ENCODE assay signal across 42 mouse cellular contexts in genomic region chr1:132221627-132222026, GRCm38 (mm10). TPM values are rescaled to one million over a fixed set of nuclear protein-coding genes. Genes with fewer than 3 reads are reported as not detected.
A peak's percentile ranks its signal among the peaks of the same experiment; 100 is the strongest.
DNase-seq lines count a peak whose midpoint lies in the region; ATAC-seq and TF ChIP-seq lines count a peak whose summit lies in the region.
"Had no signal": no experiment of that assay in that cellular context is flagged by ENCODE, and none has a peak within 500 bp of the region (broad histone marks: within the 10 kb centered on the region; RNA-seq: fewer than 3 reads in every experiment).

No protein-coding gene starts in this region.

- TF ChIP-seq CTCF in midbrain, postnatal 0 days (IDR thresholded peaks at IDR 0.05), result no peak

- no peak for DNase-seq in forebrain, embryonic 10.5 days (ENCODE audit: extremely low spot score, low spot score)
- no peak for DNase-seq in hindbrain, embryonic 10.5 days (ENCODE audit: low spot score)
- DNase-seq in midbrain, postnatal 0 days (ENCODE audit: low spot score), result no peak
- DNase-seq in thymus, postnatal 10 days (ENCODE audit: low spot score in 2 of 2), result no peak
- DNase-seq in MN1 (ENCODE audit: low spot score), result no peak
- DNase-seq: adrenal gland, postnatal 10 days; cerebellum, adult 11 months; cerebellum, adult 9-11 months; gastrocnemius, postnatal 25 days; heart, adult 11 months; kidney, adult 9 months; kidney, postnatal 10 days; liver; lung, adult 2 months; lung, postnatal 10 days; right cerebral cortex, postnatal 4 days; thymus, adult 2 months; thymus, postnatal 4 days had no signal

- H3K36me3 ChIP-seq in forebrain, embryonic 13.5 days (ENCODE audit: poor library complexity, severe bottlenecking), result no peaks in the 10 kb centered on the region
- no peaks in the 10 kb centered on the region for H3K36me3 ChIP-seq in forebrain, embryonic 10.5 days (replicated peaks)
- no peaks in the 10 kb centered on the region for H3K36me3 ChIP-seq in hindbrain, embryonic 15.5 days
- H3K36me3 ChIP-seq in hindbrain, embryonic 10.5 days, result no peaks in the 10 kb centered on the region
- no peaks in the 10 kb centered on the region for H3K36me3 ChIP-seq in midbrain, embryonic 12.5 days
- H3K36me3 ChIP-seq in midbrain, postnatal 0 days (ENCODE audit: insufficient read depth, low read length), result no peaks in the 10 kb centered on the region
- H3K36me3 ChIP-seq: G1E; heart, embryonic 10.5 days; heart, embryonic 15.5 days; neural tube, embryonic 12.5 days had no signal

- H3K9ac ChIP-seq in forebrain, embryonic 13.5 days, result no peak overlapping the region
- H3K9ac ChIP-seq in hindbrain, embryonic 15.5 days, result no peak overlapping the region
- no peak overlapping the region for H3K9ac ChIP-seq in midbrain, embryonic 12.5 days (replicated peaks)
- no peak overlapping the region for H3K9ac ChIP-seq in midbrain, postnatal 0 days (replicated peaks; ENCODE audit: low read length, poor library complexity, severe bottlenecking)
- H3K9ac ChIP-seq: heart, embryonic 15.5 days; liver, embryonic 14.5 days; neural tube, embryonic 12.5 days had no signal

- H3K4me1 ChIP-seq in forebrain, embryonic 13.5 days, result peaks cover 31% of the 10 kb centered on the region
- peaks cover 17% of the 10 kb centered on the region for H3K4me1 ChIP-seq in forebrain, embryonic 10.5 days
- peaks cover 22% of the 10 kb centered on the region for H3K4me1 ChIP-seq in hindbrain, embryonic 15.5 days (replicated peaks)
- peaks cover 32% of the 10 kb centered on the region for H3K4me1 ChIP-seq in hindbrain, embryonic 10.5 days (replicated peaks)
- H3K4me1 ChIP-seq in midbrain, embryonic 12.5 days, result peaks cover 30% of the 10 kb centered on the region
- peaks cover 15% of the 10 kb centered on the region for H3K4me1 ChIP-seq in midbrain, postnatal 0 days (ENCODE audit: insufficient read depth, low read length)
- H3K4me1 ChIP-seq: heart, embryonic 15.5 days had no signal

- peaks cover 7% of the 10 kb centered on the region; the same call in 1 of the 2 replicates for H3K27me3 ChIP-seq in forebrain, embryonic 13.5 days
- peaks cover 21% of the 10 kb centered on the region for H3K27me3 ChIP-seq in forebrain, embryonic 10.5 days (ENCODE audit: poor library complexity, severe bottlenecking)
- H3K27me3 ChIP-seq in hindbrain, embryonic 15.5 days, result no peaks in the 10 kb centered on the region
- H3K27me3 ChIP-seq in hindbrain, embryonic 10.5 days (ENCODE audit: insufficient read depth, poor library complexity, severe bottlenecking), result peaks cover 15% of the 10 kb centered on the region
- H3K27me3 ChIP-seq in midbrain, embryonic 12.5 days, result peaks cover 6% of the 10 kb centered on the region; the same call in 1 of the 2 replicates
- H3K27me3 ChIP-seq in midbrain, postnatal 0 days (ENCODE audit: insufficient read depth, low read length), result no peaks in the 10 kb centered on the region
- H3K27me3 ChIP-seq: neural tube, embryonic 12.5 days; Patski had no signal

- WGBS in forebrain, embryonic 13.5 days, result 34% methylated on average over 2 of the region's 2 CpGs
- WGBS in forebrain, embryonic 10.5 days, result 47% methylated on average over 2 of the region's 2 CpGs
- 17% methylated on average over 2 of the region's 2 CpGs for WGBS in hindbrain, embryonic 15.5 days
- 37% methylated on average over 2 of the region's 2 CpGs for WGBS in hindbrain, embryonic 10.5 days
- WGBS in midbrain, embryonic 12.5 days, result 32% methylated on average over 2 of the region's 2 CpGs
- WGBS in midbrain, postnatal 0 days, result 21% methylated on average over 2 of the region's 2 CpGs

- H3K4me2 ChIP-seq in forebrain, embryonic 13.5 days, result no peak overlapping the region
- no peak overlapping the region for H3K4me2 ChIP-seq in hindbrain, embryonic 15.5 days
- H3K4me2 ChIP-seq in midbrain, embryonic 12.5 days (replicated peaks), result no peak overlapping the region
- no peak overlapping the region for H3K4me2 ChIP-seq in midbrain, postnatal 0 days (ENCODE audit: low read depth, low read length, poor library complexity, severe bottlenecking)
- H3K4me2 ChIP-seq: heart, embryonic 15.5 days; neural tube, embryonic 12.5 days had no signal

- ATAC-seq in forebrain, embryonic 13.5 days, result no peak
- no peak for ATAC-seq in hindbrain, embryonic 15.5 days (ENCODE audit: low FRiP score, low read depth)
- ATAC-seq in midbrain, embryonic 12.5 days (ENCODE audit: low FRiP score, low read depth), result no peak
- no peak for ATAC-seq in midbrain, postnatal 0 days (ENCODE audit: low FRiP score)
- ATAC-seq: intestine, postnatal 0 days; Patski had no signal

- no peaks in the 10 kb centered on the region for H3K9me3 ChIP-seq in forebrain, embryonic 13.5 days (replicated peaks)
- H3K9me3 ChIP-seq in forebrain, embryonic 10.5 days, result no peaks in the 10 kb centered on the region
- no peaks in the 10 kb centered on the region for H3K9me3 ChIP-seq in hindbrain, embryonic 15.5 days
- 0 out of 2 replicates have a peak, but pooled peaks cover 3% of the 10 kb centered on the region for H3K9me3 ChIP-seq in hindbrain, embryonic 10.5 days
- no peaks in the 10 kb centered on the region for H3K9me3 ChIP-seq in midbrain, embryonic 12.5 days
- no peaks in the 10 kb centered on the region for H3K9me3 ChIP-seq in midbrain, postnatal 0 days (ENCODE audit: low read length)
- H3K9me3 ChIP-seq: heart, embryonic 10.5 days; heart, embryonic 15.5 days; neural tube, embryonic 12.5 days had no signal

- H3K27ac ChIP-seq in forebrain, embryonic 13.5 days, result peak overlapping the region; percentile 67
- no peak overlapping the region for H3K27ac ChIP-seq in forebrain, embryonic 10.5 days
- H3K27ac ChIP-seq in hindbrain, embryonic 15.5 days (replicated peaks), result peak overlapping the region; percentile 64
- H3K27ac ChIP-seq in hindbrain, embryonic 10.5 days, result no peak overlapping the region; the same call in 1 of the 2 replicates
- peak overlapping the region; percentile 69 for H3K27ac ChIP-seq in midbrain, embryonic 12.5 days (replicated peaks)
- peak overlapping the region; percentile 69 for H3K27ac ChIP-seq in midbrain, postnatal 0 days (ENCODE audit: low read depth, low read length)
- H3K27ac ChIP-seq: heart, embryonic 10.5 days; heart, embryonic 15.5 days; liver, embryonic 14.5 days; macrophage; neural tube, embryonic 12.5 days had no signal

- no peak overlapping the region for H3K4me3 ChIP-seq in forebrain, embryonic 13.5 days
- H3K4me3 ChIP-seq in forebrain, embryonic 10.5 days, result no peak overlapping the region
- no peak overlapping the region for H3K4me3 ChIP-seq in hindbrain, embryonic 15.5 days
- no peak overlapping the region for H3K4me3 ChIP-seq in hindbrain, embryonic 10.5 days
- no peak overlapping the region for H3K4me3 ChIP-seq in midbrain, embryonic 12.5 days
- no peak overlapping the region for H3K4me3 ChIP-seq in midbrain, postnatal 0 days (ENCODE audit: low read depth, low read length)
- H3K4me3 ChIP-seq: erythroblast, embryonic 14.5 days; heart, embryonic 10.5 days; heart, embryonic 15.5 days; neural tube, embryonic 12.5 days had no signal

RNA-seq across cellular contexts. Expression of gene Gm10188, which starts 7.9 kb away (rescaled TPM):
- 1.0 and 1.1 TPM in 2 replicates for polyA plus RNA-seq in forebrain, embryonic 13.5 days (2015; fragmentation: Nextera tagmentation; extraction: Ambion mirVana)
- not detected in 2 replicates for polyA plus RNA-seq in forebrain, embryonic 10.5 days (2016; fragmentation: Nextera tagmentation; extraction: Ambion mirVana)
- polyA plus RNA-seq in hindbrain, embryonic 15.5 days (2015; fragmentation: Nextera tagmentation; extraction: Ambion mirVana), result 0.25 and 0.68 TPM in 2 replicates
- 0.24 and 0.31 TPM in 2 replicates for polyA plus RNA-seq in hindbrain, embryonic 10.5 days (2016; fragmentation: Nextera tagmentation; extraction: Ambion mirVana)
- 0.96 TPM in 1 of 2 replicates, not detected in the other for polyA plus RNA-seq in midbrain, embryonic 12.5 days (2016; fragmentation: Nextera tagmentation; extraction: Ambion mirVana)
- not detected in 2 replicates for total RNA-seq in midbrain, postnatal 0 days (2014; rRNA removed)
- 0.22 TPM in 1 of 2 replicates, not detected in the other for polyA plus RNA-seq in midbrain, postnatal 0 days (2015; fragmentation: Nextera tagmentation; extraction: Ambion mirVana)
- total RNA-seq: adrenal gland, postnatal 10 days; common myeloid progenitor, adult 5-6 weeks; G1E; gastrocnemius, adult 18-20 months; gastrocnemius, postnatal 25 days; heart, postnatal 25 days; layer of hippocampus, adult 18-20 months; layer of hippocampus, postnatal 10 days; left cerebral cortex, adult 18-20 months; left cerebral cortex, postnatal 14 days; megakaryocyte-erythroid progenitor cell, adult 5-6 weeks had no signal
- polyA plus RNA-seq: embryonic facial prominence, embryonic 14.5 days; erythroblast, embryonic 14.5 days; frontal cortex, adult 2 months; G1E; heart, embryonic 10.5 days; heart, embryonic 15.5 days; intestine, postnatal 0 days; limb, embryonic 11.5 days; liver, embryonic 14.5 days; lung, adult 2 months; macrophage; spleen, adult 2 months; thymus, adult 2 months had no signal

RNA-seq across cellular contexts. Expression of gene AC124108.1, which starts 30.4 kb away (rescaled TPM):
- 3.4 and 3.9 TPM in 2 replicates for polyA plus RNA-seq in forebrain, embryonic 13.5 days (2015; fragmentation: Nextera tagmentation; extraction: Ambion mirVana)
- 1.8 and 3.3 TPM in 2 replicates for polyA plus RNA-seq in forebrain, embryonic 10.5 days (2016; fragmentation: Nextera tagmentation; extraction: Ambion mirVana)
- 2.7 and 2.8 TPM in 2 replicates for polyA plus RNA-seq in hindbrain, embryonic 15.5 days (2015; fragmentation: Nextera tagmentation; extraction: Ambion mirVana)
- 1.6 and 2.8 TPM in 2 replicates for polyA plus RNA-seq in hindbrain, embryonic 10.5 days (2016; fragmentation: Nextera tagmentation; extraction: Ambion mirVana)
- polyA plus RNA-seq in midbrain, embryonic 12.5 days (2016; fragmentation: Nextera tagmentation; extraction: Ambion mirVana), result 6.1 and 7.9 TPM in 2 replicates
- total RNA-seq in midbrain, postnatal 0 days (2014; rRNA removed), result 3.9 and 6.9 TPM in 2 replicates
- polyA plus RNA-seq in midbrain, postnatal 0 days (2015; fragmentation: Nextera tagmentation; extraction: Ambion mirVana), result 0.50 and 0.54 TPM in 2 replicates
- total RNA-seq: common myeloid progenitor, adult 5-6 weeks; gastrocnemius, adult 18-20 months; gastrocnemius, postnatal 25 days; heart, postnatal 25 days; megakaryocyte-erythroid progenitor cell, adult 5-6 weeks had no signal
- polyA plus RNA-seq: erythroblast, embryonic 14.5 days; G1E; heart, embryonic 10.5 days; heart, embryonic 15.5 days; intestine, postnatal 0 days; liver, embryonic 14.5 days; lung, adult 2 months; macrophage; spleen, adult 2 months; thymus, adult 2 months had no signal

RNA-seq across cellular contexts. Expression of gene Lemd1, which starts 30.4 kb away (rescaled TPM):
- polyA plus RNA-seq in forebrain, embryonic 13.5 days (2015; fragmentation: Nextera tagmentation; extraction: Ambion mirVana), result 14.3 and 17.0 TPM in 2 replicates
- polyA plus RNA-seq in forebrain, embryonic 10.5 days (2016; fragmentation: Nextera tagmentation; extraction: Ambion mirVana), result 4.1 and 4.2 TPM in 2 replicates
- 14.1 and 16.2 TPM in 2 replicates for polyA plus RNA-seq in hindbrain, embryonic 15.5 days (2015; fragmentation: Nextera tagmentation; extraction: Ambion mirVana)
- 2.6 and 7.7 TPM in 2 replicates for polyA plus RNA-seq in hindbrain, embryonic 10.5 days (2016; fragmentation: Nextera tagmentation; extraction: Ambion mirVana)
- polyA plus RNA-seq in midbrain, embryonic 12.5 days (2016; fragmentation: Nextera tagmentation; extraction: Ambion mirVana), result 13.4 and 15.6 TPM in 2 replicates
- total RNA-seq in midbrain, postnatal 0 days (2014; rRNA removed), result 9.3 and 12.6 TPM in 2 replicates
- 11.3 and 12.6 TPM in 2 replicates for polyA plus RNA-seq in midbrain, postnatal 0 days (2015; fragmentation: Nextera tagmentation; extraction: Ambion mirVana)
- total RNA-seq: common myeloid progenitor, adult 5-6 weeks; gastrocnemius, adult 18-20 months; gastrocnemius, postnatal 25 days; heart, postnatal 25 days; megakaryocyte-erythroid progenitor cell, adult 5-6 weeks had no signal
- polyA plus RNA-seq: erythroblast, embryonic 14.5 days; G1E; heart, embryonic 15.5 days; liver, embryonic 14.5 days; lung, adult 2 months; macrophage; spleen, adult 2 months; thymus, adult 2 months had no signal

Comparison
In these comparisons a context has a peak if more than half of its experiments do, and no peak if none do; other contexts are left out.
1. H3K27ac ChIP-seq: peak in forebrain, embryonic 13.5 days (single experiment), hindbrain, embryonic 15.5 days (single experiment), midbrain, embryonic 12.5 days (single experiment) and midbrain, postnatal 0 days (single experiment); none in forebrain, embryonic 10.5 days (single experiment) and hindbrain, embryonic 10.5 days (single experiment).